Mouse (Mus musculus) heart, embryonic 13.5 days (tissue): ENCODE data around the gene Nanos3. TPM values are rescaled to one million over a fixed set of nuclear protein-coding genes. Genes with fewer than 3 reads are reported as not detected.
A peak's percentile ranks its signal among the peaks of the same experiment; 100 is the strongest.

Experiments used
- ATAC-seq: fragments of 200-750 bp; cut with Nextera tagmentation; 2 replicates; pipeline ENCODE4 v1.8.0; 2017; ENCODE audit warnings: moderate TSS enrichment; ENCODE audit not compliant: insufficient number of reproducible peaks, low FRiP score, low TSS enrichment; ENCODE audit errors: extremely low read depth
- H3K27ac ChIP-seq: fragments of 300-500 bp; sonication (generic); replicated peaks from 2 replicates; pipeline ENCODE4 v1.5.1; 2015; ENCODE audit warnings: moderate library complexity, mild to moderate bottlenecking, inconsistent platforms
- H3K27me3 ChIP-seq: fragments of 300-500 bp; sonication (generic); replicated peaks from 2 replicates; pipeline ENCODE4 v1.6.1; 2015; ENCODE audit warnings: mild to moderate bottlenecking, inconsistent platforms
- H3K36me3 ChIP-seq: fragments of 300-500 bp; sonication (generic); 2 replicates; pipeline ENCODE4 v1.6.1; 2015; ENCODE audit warnings: mild to moderate bottlenecking, inconsistent platforms
- H3K4me1 ChIP-seq: fragments of 300-500 bp; sonication (generic); 2 replicates; pipeline ENCODE4 v1.6.1; 2015; ENCODE audit warnings: inconsistent platforms
- H3K4me2 ChIP-seq: fragments of 300-500 bp; sonication (generic); 2 replicates; pipeline ENCODE4 v1.6.1; 2015; ENCODE audit warnings: inconsistent platforms, mild to moderate bottlenecking, moderate library complexity
- H3K4me3 ChIP-seq: fragments of 300-500 bp; sonication (generic); 2 replicates; pipeline ENCODE4 v1.5.1; 2015; ENCODE audit warnings: moderate library complexity, mild to moderate bottlenecking, inconsistent platforms
- H3K9ac ChIP-seq: fragments of 300-500 bp; sonication (generic); 2 replicates; pipeline ENCODE4 v1.6.1; 2015; ENCODE audit warnings: inconsistent platforms, mild to moderate bottlenecking, moderate library complexity
- H3K9me3 ChIP-seq: fragments of 300-500 bp; sonication (generic); 2 replicates; pipeline ENCODE4 v1.6.1; 2016; ENCODE audit warnings: inconsistent platforms
- WGBS: fragments of 180-500 bp; shearing (Covaris S2); methylation state at CpG from one replicate; pipeline ENCODE4 v1.1.7; 2015; ENCODE audit warnings: mixed read lengths; 5-methylcytosine and 5-hydroxymethylcytosine counted together
- polyA plus RNA-seq: library from polyadenylated mRNA; unstranded; fragments of >200 nt; fragmentation: Nextera tagmentation; extraction: Ambion mirVana; gene quantifications from 2 replicates; pipeline ENCODE4 v1.2.1, GENCODE M21; 2015

The Nanos3 gene
- 1.9 and 2.8 TPM in 2 replicates for polyA plus RNA-seq

GRCm38 (mm10) chr8:84185117-84185516, at the start of gene Nanos3:
Gene Nanos3, minus strand, starts transcription at chr8:84185217.
- Histone ChIP-seq H3K4me2 (peak within 1 kb of the TSS; percentile 84), H3K4me1 (peaks cover 56% of the 10 kb centered on the region), H3K9ac (peak within 1 kb of the TSS; percentile 96), H3K9me3 (no peaks in the 10 kb centered on the region), H3K36me3 (no peaks in the 10 kb centered on the region), H3K27me3 (no peaks in the 10 kb centered on the region; the same call in 1 of the 2 replicates), H3K4me3 (peak within 1 kb of the TSS; percentile 87), H3K27ac (peak within 1 kb of the TSS; percentile 79; the same call in 1 of the 2 replicates)
- 88% methylated on average over 7 of the region's 7 CpGs for WGBS
- no peak for ATAC-seq

GRCm38 (mm10) chr8:84233055-84233454, 48.0 kb upstream of the Nanos3 start:
- Histone ChIP-seq H3K4me1 (peaks cover 26% of the 10 kb centered on the region), H3K9ac (no peak overlapping the region), H3K4me2 (no peak overlapping the region), H3K9me3 (no peaks in the 10 kb centered on the region), H3K27ac (no peak overlapping the region), H3K4me3 (no peak overlapping the region), H3K27me3 (no peaks in the 10 kb centered on the region), H3K36me3 (peaks cover 69% of the 10 kb centered on the region)
- ATAC-seq = no peak
- 91% methylated on average over 2 of the region's 2 CpGs for WGBS

- Histone ChIP-seq H3K36me3 (peaks cover 92% of the 10 kb centered on the region), H3K4me2 (no peak overlapping the region), H3K4me1 (peaks cover 13% of the 10 kb centered on the region), H3K27ac (no peak overlapping the region), H3K4me3 (no peak overlapping the region), H3K27me3 (no peaks in the 10 kb centered on the region), H3K9me3 (no peaks in the 10 kb centered on the region), H3K9ac (no peak overlapping the region)
- ATAC-seq = no peak
- 72% methylated on average over 17 of the region's 17 CpGs for WGBS
Observed at GRCm38 (mm10) chr8:84230735-84231134, 45.7 kb upstream of the Nanos3 start.

- no peaks in the 10 kb centered on the region for H3K4me1 ChIP-seq
- H3K9me3 ChIP-seq = no peaks in the 10 kb centered on the region
- peaks cover 97% of the 10 kb centered on the region for H3K36me3 ChIP-seq
- WGBS = 82% methylated on average over 21 of the region's 21 CpGs
- H3K4me2 ChIP-seq = no peak overlapping the region
- no peak overlapping the region for H3K4me3 ChIP-seq
- no peak overlapping the region for H3K27ac ChIP-seq
- H3K9ac ChIP-seq = no peak overlapping the region
- H3K27me3 ChIP-seq = no peaks in the 10 kb centered on the region
- no peak for ATAC-seq
Observed at GRCm38 (mm10) chr8:84223322-84224029, 38.5 kb upstream of the Nanos3 start.

GRCm38 (mm10) chr8:84222566-84223165, 37.6 kb upstream of the Nanos3 start:
- Histone ChIP-seq H3K27me3 (no peaks in the 10 kb centered on the region), H3K9ac (no peak overlapping the region), H3K9me3 (no peaks in the 10 kb centered on the region), H3K36me3 (peaks cover 97% of the 10 kb centered on the region), H3K4me3 (no peak overlapping the region), H3K27ac (no peak overlapping the region), H3K4me2 (no peak overlapping the region), H3K4me1 (no peaks in the 10 kb centered on the region)
- 82% methylated on average over 9 of the region's 9 CpGs for WGBS
- no peak for ATAC-seq

GRCm38 (mm10) chr8:84220105-84220504, 35.1 kb upstream of the Nanos3 start:
- H3K36me3 ChIP-seq = peaks cover 97% of the 10 kb centered on the region

GRCm38 (mm10) chr8:84218143-84218542, 33.1 kb upstream of the Nanos3 start:
- 90% methylated on average over 5 of the region's 5 CpGs for WGBS
- Histone ChIP-seq H3K4me1 (no peaks in the 10 kb centered on the region), H3K27ac (no peak overlapping the region), H3K9ac (no peak overlapping the region), H3K27me3 (no peaks in the 10 kb centered on the region), H3K36me3 (peaks cover 94% of the 10 kb centered on the region), H3K4me2 (no peak overlapping the region), H3K9me3 (no peaks in the 10 kb centered on the region), H3K4me3 (no peak overlapping the region)
- ATAC-seq = no peak

More at GRCm38 (mm10) chr8:84220105-84220504, 35.1 kb upstream of the Nanos3 start:
- no peak for ATAC-seq
- 0 out of 2 replicates have a peak overlapping the region, but pooled peaks have one; percentile 12 for H3K27ac ChIP-seq
- no peak overlapping the region for H3K4me3 ChIP-seq
- H3K9ac ChIP-seq = no peak overlapping the region; the same call in 1 of the 2 replicates
- H3K4me2 ChIP-seq = no peak overlapping the region
- no peaks in the 10 kb centered on the region for H3K27me3 ChIP-seq
- no peaks in the 10 kb centered on the region for H3K4me1 ChIP-seq
- no peaks in the 10 kb centered on the region for H3K9me3 ChIP-seq
- WGBS = 58% methylated on average over 7 of the region's 7 CpGs

- 92% methylated on average over 11 of the region's 11 CpGs for WGBS
- Histone ChIP-seq H3K9me3 (no peaks in the 10 kb centered on the region), H3K4me2 (no peak overlapping the region), H3K27ac (no peak overlapping the region), H3K9ac (no peak overlapping the region), H3K4me1 (no peaks in the 10 kb centered on the region), H3K4me3 (no peak overlapping the region), H3K36me3 (peaks cover 94% of the 10 kb centered on the region), H3K27me3 (no peaks in the 10 kb centered on the region)
- ATAC-seq = no peak
Observed at GRCm38 (mm10) chr8:84217206-84217605, 32.2 kb upstream of the Nanos3 start.

GRCm38 (mm10) chr8:84213277-84213676, 28.3 kb upstream of the Nanos3 start:
- no peak for ATAC-seq
- Histone ChIP-seq H3K9me3 (no peaks in the 10 kb centered on the region), H3K36me3 (peaks cover 94% of the 10 kb centered on the region), H3K27ac (no peak overlapping the region), H3K4me1 (peaks cover 23% of the 10 kb centered on the region), H3K4me2 (no peak overlapping the region), H3K4me3 (no peak overlapping the region), H3K27me3 (no peaks in the 10 kb centered on the region), H3K9ac (no peak overlapping the region)
- 69% methylated on average over 4 of the region's 4 CpGs for WGBS

- Histone ChIP-seq H3K9ac (no peak overlapping the region), H3K27ac (no peak overlapping the region), H3K9me3 (no peaks in the 10 kb centered on the region), H3K4me2 (no peak overlapping the region), H3K36me3 (peaks cover 91% of the 10 kb centered on the region), H3K4me3 (no peak overlapping the region), H3K27me3 (no peaks in the 10 kb centered on the region), H3K4me1 (peaks cover 35% of the 10 kb centered on the region)
- 89% methylated on average over 31 of the region's 31 CpGs for WGBS
- no peak for ATAC-seq
Observed at GRCm38 (mm10) chr8:84211881-84212563, 27.0 kb upstream of the Nanos3 start.

- WGBS = 78% methylated on average over 3 of the region's 3 CpGs
- Histone ChIP-seq H3K27ac (peak overlapping the region; percentile 0; the same call in 1 of the 2 replicates), H3K4me3 (no peak overlapping the region), H3K4me2 (no peak overlapping the region), H3K9ac (peak overlapping the region; percentile 5; the same call in 1 of the 2 replicates), H3K4me1 (peaks cover 39% of the 10 kb centered on the region), H3K36me3 (peaks cover 91% of the 10 kb centered on the region), H3K27me3 (no peaks in the 10 kb centered on the region), H3K9me3 (no peaks in the 10 kb centered on the region)
- ATAC-seq = no peak
Observed at GRCm38 (mm10) chr8:84211202-84211601, 26.2 kb upstream of the Nanos3 start.
